Mouse (Mus musculus) left cerebral cortex, postnatal 36 days (tissue): ENCODE results near the gene Fmnl3. TPM values are rescaled to one million over a fixed set of nuclear protein-coding genes. Genes with fewer than 3 reads are reported as not detected.

Source experiments
- DNase-seq, 2 experiments: peaks; one replicate each; pipeline ENCODE4 v3.0.0; 2021 to 2022; ENCODE audit warnings: low spot score in 2 of 2, mixed read lengths in 1 of 2
- intact Hi-C: fragments of 180-260 bp; cut with DNase I; formaldehyde crosslinking; loops from one replicate; pipeline ENCODE4 v1.15.1; 2025
- total RNA-seq, 2 experiments: library from RNA; stranded (reverse); gene quantifications; 2 replicates each; pipeline ENCODE4 v1.2.3; 2021

Fmnl3 gene
- total RNA-seq, 2 experiments from 2014 or later = 10.6 to 10.8 TPM

GRCm38 (mm10) chr15:99320978-99321377 lies 49.3 kb downstream of the Fmnl3 start:
- intact Hi-C loops = no loop called here
- no peak for DNase-seq

GRCm38 (mm10) chr15:99320168-99320674 lies 50.1 kb downstream of the Fmnl3 start:
- DNase-seq = no peak
- intact Hi-C loops = no loop called here

GRCm38 (mm10) chr15:99319411-99319871 lies 50.8 kb downstream of the Fmnl3 start:
- no peak for DNase-seq
- intact Hi-C loops = loop anchor here (5.0 kb wide), 1 partner anchor 148 kb away; no protein-coding TSS in a partner anchor

- no peak for DNase-seq
- intact Hi-C loops = loop anchor here (5.0 kb wide), 1 partner anchor 148 kb away; no protein-coding TSS in a partner anchor
Observed at GRCm38 (mm10) chr15:99318861-99319410, 51.3 kb downstream of the Fmnl3 start.

- no peak for DNase-seq
Observed at GRCm38 (mm10) chr15:99318071-99318470, 52.2 kb downstream of the Fmnl3 start.

GRCm38 (mm10) chr15:99317267-99317651 lies 53.0 kb downstream of the Fmnl3 start:
- no peak for DNase-seq
- intact Hi-C loops = loop anchor here (1.0 to 5.0 kb wide), 3 partner anchors 53 to 150 kb away; partner anchors contain the start of gene Fmnl3

More at GRCm38 (mm10) chr15:99318071-99318470, 52.2 kb downstream of the Fmnl3 start:
- intact Hi-C loops = loop anchor here (5.0 kb wide), 1 partner anchor 149 kb away; no protein-coding TSS in a partner anchor

- peak; percentile 69 to 71 for DNase-seq
- intact Hi-C loops = loop anchor here (1.0 to 5.0 kb wide), 3 partner anchors 54 to 151 kb away; partner anchors contain the start of gene Fmnl3
Observed at GRCm38 (mm10) chr15:99316314-99317266, 53.7 kb downstream of the Fmnl3 start.

- intact Hi-C loops = loop anchor here (5.0 kb wide), 1 partner anchor 152 kb away; no protein-coding TSS in a partner anchor
- no peak for DNase-seq
Observed at GRCm38 (mm10) chr15:99314891-99315290, 55.4 kb downstream of the Fmnl3 start.

- intact Hi-C loops = no loop called here
- DNase-seq = no peak
Observed at GRCm38 (mm10) chr15:99310617-99311016, 59.7 kb downstream of the Fmnl3 start.

- no peak for DNase-seq
- intact Hi-C loops = no loop called here
Observed at GRCm38 (mm10) chr15:99309549-99309948, 60.7 kb downstream of the Fmnl3 start.

- intact Hi-C loops = no loop called here
- DNase-seq = no peak
Observed at GRCm38 (mm10) chr15:99307476-99307875, 62.8 kb downstream of the Fmnl3 start.

- no peak for DNase-seq
- intact Hi-C loops = loop anchor here (5.0 kb wide), 1 partner anchor 49 kb away; no protein-coding TSS in a partner anchor
Observed at GRCm38 (mm10) chr15:99296213-99296612, 74.1 kb downstream of the Fmnl3 start.

GRCm38 (mm10) chr15:99295484-99295981 lies 74.7 kb downstream of the Fmnl3 start, which contains the start of gene Fam186b:
TSS of gene Fam186b (minus strand) at chr15:99295888.
- peak in 1 of 2 experiments; percentile 24 for DNase-seq
- intact Hi-C loops = loop anchor here (5.0 kb wide), 1 partner anchor 48 kb away; no protein-coding TSS in a partner anchor

GRCm38 (mm10) chr15:99294813-99295374 lies 75.4 kb downstream of the Fmnl3 start, which contains the start of gene Prpf40b:
TSS of gene Prpf40b (plus strand) at chr15:99295087.
- DNase-seq = peak; percentile 95 to 98
- intact Hi-C loops = loop anchor here (5.0 kb wide), 1 partner anchor 48 kb away; no protein-coding TSS in a partner anchor

GRCm38 (mm10) chr15:99294287-99294686 lies 76.0 kb downstream of the Fmnl3 start:
- DNase-seq = no peak
- intact Hi-C loops = no loop called here

GRCm38 (mm10) chr15:99290586-99290985 lies 79.7 kb downstream of the Fmnl3 start:
- intact Hi-C loops = no loop called here
- DNase-seq = no peak

GRCm38 (mm10) chr15:99285189-99285535 lies 85.1 kb downstream of the Fmnl3 start:
- intact Hi-C loops = no loop called here
- DNase-seq = no peak

GRCm38 (mm10) chr15:99284527-99285188 lies 85.6 kb downstream of the Fmnl3 start:
- no peak for DNase-seq

GRCm38 (mm10) chr15:99283456-99283855 lies 86.8 kb downstream of the Fmnl3 start:
- intact Hi-C loops = no loop called here
- no peak for DNase-seq

More at GRCm38 (mm10) chr15:99284527-99285188, 85.6 kb downstream of the Fmnl3 start:
- intact Hi-C loops = no loop called here
